Mouse (Mus musculus): ENCODE measurements at regions not wholly inside any gene's neighbourhood (a gene's known extent, or its start where the extent isn't known, plus 50 kb on each side); places are given as distances from the start of the nearest gene placed in this dataset.

- no peaks in the 10 kb centered on the region for H3K4me1 ChIP-seq (replicated peaks; ENCODE audit: control insufficient read depth, insufficient read depth, low read length)
- H3K9ac ChIP-seq = no peak overlapping the region
- H3K27me3 ChIP-seq (ENCODE audit: control insufficient read depth, insufficient read depth, low read length) = no peaks in the 10 kb centered on the region
- 87% methylated on average over 15 of the region's 15 CpGs for WGBS
- no peaks in the 10 kb centered on the region for H3K36me3 ChIP-seq (replicated peaks; ENCODE audit: control insufficient read depth, insufficient read depth)
- H3K4me3 ChIP-seq (replicated peaks; ENCODE audit: low read length) = no peak overlapping the region
- H3K27ac ChIP-seq = no peak overlapping the region
- H3K9me3 ChIP-seq (ENCODE audit: control insufficient read depth, low read length) = no peaks in the 10 kb centered on the region
- ATAC-seq (ENCODE audit: low FRiP score) (no peak), DNase-seq (ENCODE audit: low spot score) (no peak)
- H3K4me2 ChIP-seq (replicated peaks) = no peak overlapping the region
Measured at GRCm38 (mm10) chr17:83148371-83148929, 66.6 kb upstream of the Pkdcc start.

- DNase-seq (ENCODE audit: low spot score) (no peak), ATAC-seq (ENCODE audit: low FRiP score) (no peak)
- no peaks in the 10 kb centered on the region for H3K4me1 ChIP-seq (replicated peaks; ENCODE audit: control insufficient read depth, insufficient read depth, low read length)
- H3K4me3 ChIP-seq (replicated peaks; ENCODE audit: low read length) = no peak overlapping the region
- WGBS = 90% methylated on average over 6 of the region's 6 CpGs
- H3K36me3 ChIP-seq (replicated peaks; ENCODE audit: control insufficient read depth, insufficient read depth) = no peaks in the 10 kb centered on the region
- no peaks in the 10 kb centered on the region for H3K27me3 ChIP-seq (ENCODE audit: control insufficient read depth, insufficient read depth, low read length)
- H3K9ac ChIP-seq = no peak overlapping the region
- no peak overlapping the region for H3K27ac ChIP-seq
- H3K4me2 ChIP-seq (replicated peaks) = no peak overlapping the region
- H3K9me3 ChIP-seq (ENCODE audit: control insufficient read depth, low read length) = no peaks in the 10 kb centered on the region
Measured at GRCm38 (mm10) chr17:83149336-83149735, 65.8 kb upstream of the Pkdcc start.

DNA sequence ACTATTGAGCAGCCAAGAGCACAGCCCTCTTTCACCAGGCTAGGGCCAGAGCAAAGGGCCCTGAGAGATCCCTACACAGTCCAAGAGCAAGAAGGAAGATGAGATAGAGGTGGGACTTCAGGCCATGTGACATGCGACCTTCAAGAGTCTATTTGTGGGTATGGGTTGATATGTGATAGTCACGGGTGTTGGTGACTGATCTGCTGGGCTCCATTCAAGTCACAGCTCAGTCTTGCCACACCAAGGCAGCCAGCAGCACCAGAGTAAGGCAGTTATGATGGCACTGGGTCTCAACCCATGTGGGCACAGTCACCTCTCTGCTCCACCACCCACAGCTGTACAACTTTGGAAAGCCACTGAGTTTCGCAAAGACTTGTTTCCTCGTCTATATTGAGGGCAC is 60.0 kb upstream of the Pkdcc start:
- no peak overlapping the region for H3K27ac ChIP-seq
- no peak overlapping the region for H3K4me2 ChIP-seq (replicated peaks)
- DNase-seq (ENCODE audit: low spot score) (no peak), ATAC-seq (ENCODE audit: low FRiP score) (no peak)
- 91% methylated on average over 4 of the region's 4 CpGs for WGBS
- no peaks in the 10 kb centered on the region for H3K4me1 ChIP-seq (replicated peaks; ENCODE audit: control insufficient read depth, insufficient read depth, low read length)
- H3K4me3 ChIP-seq (replicated peaks; ENCODE audit: low read length) = no peak overlapping the region
- no peaks in the 10 kb centered on the region for H3K27me3 ChIP-seq (ENCODE audit: control insufficient read depth, insufficient read depth, low read length)
- no peaks in the 10 kb centered on the region for H3K9me3 ChIP-seq (ENCODE audit: control insufficient read depth, low read length)
- H3K36me3 ChIP-seq (replicated peaks; ENCODE audit: control insufficient read depth, insufficient read depth) = no peaks in the 10 kb centered on the region
- no peak overlapping the region for H3K9ac ChIP-seq

GRCm38 (mm10) chr17:83156682-83157081 is 58.4 kb upstream of the Pkdcc start:
- ATAC-seq (ENCODE audit: low FRiP score) = no peak
- H3K27ac ChIP-seq = no peak overlapping the region
- H3K4me2 ChIP-seq (replicated peaks) = no peak overlapping the region
- no peak for DNase-seq (ENCODE audit: low spot score)
- H3K4me1 ChIP-seq (replicated peaks; ENCODE audit: control insufficient read depth, insufficient read depth, low read length) = no peaks in the 10 kb centered on the region
- no peaks in the 10 kb centered on the region for H3K9me3 ChIP-seq (ENCODE audit: control insufficient read depth, low read length)
- H3K9ac ChIP-seq = no peak overlapping the region
- 41% methylated on average over 8 of the region's 8 CpGs for WGBS
- no peaks in the 10 kb centered on the region for H3K27me3 ChIP-seq (ENCODE audit: control insufficient read depth, insufficient read depth, low read length)
- H3K4me3 ChIP-seq (replicated peaks; ENCODE audit: low read length) = no peak overlapping the region
- no peaks in the 10 kb centered on the region for H3K36me3 ChIP-seq (replicated peaks; ENCODE audit: control insufficient read depth, insufficient read depth)

DNA sequence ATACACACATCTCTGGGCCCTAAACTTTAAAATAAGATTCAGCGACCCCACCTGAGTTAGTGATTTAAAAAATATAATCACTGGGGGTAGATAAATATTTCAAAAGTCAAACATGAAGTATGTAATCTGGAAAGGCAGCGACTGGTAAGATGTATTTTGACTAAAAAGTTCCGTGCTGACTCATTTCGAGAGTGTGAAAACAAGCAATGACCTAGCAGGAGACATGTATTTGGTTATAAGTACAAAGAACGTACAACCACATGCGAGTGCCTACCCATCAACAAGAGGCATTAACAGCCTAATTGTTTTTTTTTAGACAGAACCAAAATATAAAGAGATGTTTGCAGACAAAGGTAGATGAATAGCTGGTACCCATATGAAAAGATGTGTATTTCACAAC is 57.0 kb upstream of the Pkdcc start:
- Histone ChIP-seq H3K4me2 (replicated peaks) (no peak overlapping the region), H3K9ac (no peak overlapping the region), H3K36me3 (replicated peaks; ENCODE audit: control insufficient read depth, insufficient read depth) (no peaks in the 10 kb centered on the region), H3K4me1 (replicated peaks; ENCODE audit: control insufficient read depth, insufficient read depth, low read length) (no peaks in the 10 kb centered on the region), H3K4me3 (replicated peaks; ENCODE audit: low read length) (no peak overlapping the region), H3K9me3 (ENCODE audit: control insufficient read depth, low read length) (no peaks in the 10 kb centered on the region), H3K27me3 (ENCODE audit: control insufficient read depth, insufficient read depth, low read length) (no peaks in the 10 kb centered on the region), H3K27ac (no peak overlapping the region)
- WGBS = 86% methylated on average over 6 of the region's 6 CpGs
- ATAC-seq (ENCODE audit: low FRiP score) (no peak), DNase-seq (ENCODE audit: low spot score) (no peak)

GRCm38 (mm10) chr17:83158652-83159051 is 56.4 kb upstream of the Pkdcc start:
- 87% methylated on average over 10 of the region's 10 CpGs for WGBS
- DNase-seq (ENCODE audit: low spot score) = no peak
- H3K36me3 ChIP-seq (replicated peaks; ENCODE audit: control insufficient read depth, insufficient read depth) = no peaks in the 10 kb centered on the region
- no peak for ATAC-seq (ENCODE audit: low FRiP score)
- no peaks in the 10 kb centered on the region for H3K4me1 ChIP-seq (replicated peaks; ENCODE audit: control insufficient read depth, insufficient read depth, low read length)
- no peak overlapping the region for H3K4me3 ChIP-seq (replicated peaks; ENCODE audit: low read length)
- H3K9me3 ChIP-seq (ENCODE audit: control insufficient read depth, low read length) = no peaks in the 10 kb centered on the region
- no peak overlapping the region for H3K9ac ChIP-seq
- H3K27ac ChIP-seq = no peak overlapping the region
- H3K27me3 ChIP-seq (ENCODE audit: control insufficient read depth, insufficient read depth, low read length) = no peaks in the 10 kb centered on the region
- H3K4me2 ChIP-seq (replicated peaks) = no peak overlapping the region

DNA sequence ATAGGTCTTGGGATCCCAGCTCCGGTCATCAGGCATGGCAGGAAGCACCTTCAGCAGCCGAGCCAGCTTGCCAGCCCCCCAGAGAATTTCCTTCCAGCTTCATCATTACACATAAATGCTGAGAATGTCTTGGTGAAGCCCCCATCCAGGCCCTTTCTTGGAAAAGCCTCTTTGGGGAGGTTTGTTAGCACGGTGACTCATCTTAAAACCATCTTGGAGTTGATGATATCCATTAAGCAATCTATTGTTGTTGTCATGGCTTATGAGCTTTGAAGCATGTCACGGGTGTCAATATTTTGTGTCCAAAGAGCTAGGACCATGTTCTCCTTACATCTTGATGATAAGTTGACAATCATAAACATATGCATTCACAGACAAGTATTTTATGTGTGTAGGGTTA is 55.5 kb upstream of the Pkdcc start:
- no peak overlapping the region for H3K9ac ChIP-seq
- H3K36me3 ChIP-seq (replicated peaks; ENCODE audit: control insufficient read depth, insufficient read depth) = no peaks in the 10 kb centered on the region
- H3K9me3 ChIP-seq (ENCODE audit: control insufficient read depth, low read length) = no peaks in the 10 kb centered on the region
- no peak overlapping the region for H3K4me3 ChIP-seq (replicated peaks; ENCODE audit: low read length)
- no peak overlapping the region for H3K4me2 ChIP-seq (replicated peaks)
- no peak overlapping the region for H3K27ac ChIP-seq
- ATAC-seq (ENCODE audit: low FRiP score) = no peak
- H3K4me1 ChIP-seq (replicated peaks; ENCODE audit: control insufficient read depth, insufficient read depth, low read length) = no peaks in the 10 kb centered on the region
- H3K27me3 ChIP-seq (ENCODE audit: control insufficient read depth, insufficient read depth, low read length) = no peaks in the 10 kb centered on the region
- 88% methylated on average over 4 of the region's 4 CpGs for WGBS
- DNase-seq (ENCODE audit: low spot score) = no peak

DNA sequence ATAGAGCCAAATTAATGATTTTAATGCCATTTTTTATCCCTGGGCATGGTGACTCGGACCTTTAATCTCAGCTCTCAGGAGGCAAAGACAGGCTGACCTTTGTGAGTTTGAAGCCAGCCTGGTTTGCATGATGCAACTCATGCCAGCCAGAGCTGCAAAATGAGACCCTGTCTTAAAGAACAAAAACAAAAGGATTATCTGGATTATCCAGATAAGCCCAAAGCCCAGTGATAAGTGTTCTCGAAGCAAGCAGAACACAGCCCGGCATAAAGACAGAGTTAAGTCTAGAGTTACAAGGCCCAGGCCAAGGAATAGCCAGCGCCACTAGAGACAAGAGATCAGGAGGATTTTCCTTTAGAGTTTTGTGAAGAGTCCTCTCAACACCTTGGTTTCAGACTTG is 54.8 kb upstream of the Pkdcc start:
- Histone ChIP-seq H3K27ac (no peak overlapping the region), H3K27me3 (ENCODE audit: control insufficient read depth, insufficient read depth, low read length) (no peaks in the 10 kb centered on the region), H3K9me3 (ENCODE audit: control insufficient read depth, low read length) (no peaks in the 10 kb centered on the region), H3K36me3 (replicated peaks; ENCODE audit: control insufficient read depth, insufficient read depth) (no peaks in the 10 kb centered on the region), H3K4me1 (replicated peaks; ENCODE audit: control insufficient read depth, insufficient read depth, low read length) (no peaks in the 10 kb centered on the region), H3K9ac (no peak overlapping the region), H3K4me2 (replicated peaks) (no peak overlapping the region), H3K4me3 (replicated peaks; ENCODE audit: low read length) (no peak overlapping the region)
- WGBS = 83% methylated on average over 4 of the region's 4 CpGs
- DNase-seq (ENCODE audit: low spot score) = no peak
- ATAC-seq (ENCODE audit: low FRiP score) = no peak

DNA sequence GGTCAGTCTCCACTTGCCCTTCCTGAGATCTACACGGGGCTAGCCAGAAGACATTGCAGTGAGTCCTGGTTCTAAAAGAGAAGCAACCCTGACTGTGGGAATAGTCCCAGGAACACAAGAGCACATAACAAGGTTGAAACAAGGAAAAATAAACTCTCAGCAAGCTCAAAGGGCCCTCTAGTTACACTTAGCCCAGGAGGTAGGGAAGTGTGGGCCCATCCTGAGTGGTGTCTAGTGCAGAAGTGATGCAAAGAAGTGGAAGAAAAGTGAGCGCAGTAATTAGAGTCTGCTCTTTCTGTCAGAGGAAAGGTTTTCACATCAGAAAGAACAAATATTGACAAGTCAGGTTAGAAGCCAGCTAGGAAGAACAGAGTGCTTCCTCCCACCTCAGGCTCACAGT is 53.4 kb upstream of the Pkdcc start:
- Histone ChIP-seq H3K4me1 (replicated peaks; ENCODE audit: control insufficient read depth, insufficient read depth, low read length) (peaks cover 4% of the 10 kb centered on the region; the same call in 1 of the 2 replicates), H3K27ac (no peak overlapping the region), H3K36me3 (replicated peaks; ENCODE audit: control insufficient read depth, insufficient read depth) (no peaks in the 10 kb centered on the region), H3K27me3 (ENCODE audit: control insufficient read depth, insufficient read depth, low read length) (no peaks in the 10 kb centered on the region), H3K4me2 (replicated peaks) (no peak overlapping the region), H3K9ac (no peak overlapping the region), H3K9me3 (ENCODE audit: control insufficient read depth, low read length) (no peaks in the 10 kb centered on the region), H3K4me3 (replicated peaks; ENCODE audit: low read length) (no peak overlapping the region)
- 85% methylated on average over 2 of the region's 2 CpGs for WGBS
- DNase-seq (ENCODE audit: low spot score) = no peak
- ATAC-seq (ENCODE audit: low FRiP score) = no peak

DNA sequence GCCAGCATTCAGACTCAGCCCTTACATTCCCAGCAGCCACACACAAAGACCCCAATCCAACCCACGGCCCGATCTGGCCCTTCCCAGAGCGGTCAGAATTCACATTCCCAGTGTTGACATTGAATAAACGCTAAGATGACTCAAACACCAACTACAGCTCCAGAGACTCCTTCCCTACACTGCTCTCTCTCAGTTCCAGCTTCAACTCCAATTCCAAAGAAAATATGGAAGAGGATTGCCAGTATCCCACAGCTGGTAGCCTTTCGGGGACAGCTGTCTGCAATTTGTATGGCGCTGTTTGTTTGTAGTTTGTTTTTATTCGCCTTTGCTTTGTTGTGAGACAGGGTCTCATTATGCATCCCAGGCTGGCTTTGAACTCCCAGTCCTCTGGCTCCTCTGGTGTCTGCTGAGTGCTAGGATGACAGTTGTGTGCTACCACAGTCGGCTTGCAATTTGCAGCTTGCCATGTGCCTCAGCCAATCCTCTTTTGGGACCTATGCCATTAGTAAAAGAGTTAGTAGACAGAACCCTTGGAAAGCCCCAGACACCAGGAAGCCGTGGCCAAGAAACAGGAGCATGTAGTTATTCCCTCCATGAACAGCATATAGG is 51.0 kb upstream of the Pkdcc start:
- H3K36me3 ChIP-seq (replicated peaks; ENCODE audit: control insufficient read depth, insufficient read depth) = no peaks in the 10 kb centered on the region
- H3K9ac ChIP-seq = no peak overlapping the region
- no peak overlapping the region for H3K4me3 ChIP-seq (replicated peaks; ENCODE audit: low read length)
- no peak overlapping the region for H3K27ac ChIP-seq
- 46% methylated on average over 9 of the region's 9 CpGs for WGBS
- ATAC-seq (ENCODE audit: low FRiP score) (no peak), DNase-seq (ENCODE audit: low spot score) (no peak)
- H3K4me2 ChIP-seq (replicated peaks) = no peak overlapping the region
- no peaks in the 10 kb centered on the region for H3K27me3 ChIP-seq (ENCODE audit: control insufficient read depth, insufficient read depth, low read length)
- H3K9me3 ChIP-seq (ENCODE audit: control insufficient read depth, low read length) = no peaks in the 10 kb centered on the region
- peaks cover 9% of the 10 kb centered on the region; the same call in 1 of the 2 replicates for H3K4me1 ChIP-seq (replicated peaks; ENCODE audit: control insufficient read depth, insufficient read depth, low read length)

All from hindbrain, embryonic 14.5 days (tissue).